Mouse (Mus musculus): ENCODE measurements at regions not wholly inside any gene's neighbourhood (a gene's known extent, or its start where the extent isn't known, plus 50 kb on each side); places are given as distances from the start of the nearest gene placed in this dataset.
"Not testable (repeated sequence)": the region's sequence is repeated elsewhere in the genome, so short reads cannot be mapped to it uniquely, and the experiment has no call there.

DNA sequence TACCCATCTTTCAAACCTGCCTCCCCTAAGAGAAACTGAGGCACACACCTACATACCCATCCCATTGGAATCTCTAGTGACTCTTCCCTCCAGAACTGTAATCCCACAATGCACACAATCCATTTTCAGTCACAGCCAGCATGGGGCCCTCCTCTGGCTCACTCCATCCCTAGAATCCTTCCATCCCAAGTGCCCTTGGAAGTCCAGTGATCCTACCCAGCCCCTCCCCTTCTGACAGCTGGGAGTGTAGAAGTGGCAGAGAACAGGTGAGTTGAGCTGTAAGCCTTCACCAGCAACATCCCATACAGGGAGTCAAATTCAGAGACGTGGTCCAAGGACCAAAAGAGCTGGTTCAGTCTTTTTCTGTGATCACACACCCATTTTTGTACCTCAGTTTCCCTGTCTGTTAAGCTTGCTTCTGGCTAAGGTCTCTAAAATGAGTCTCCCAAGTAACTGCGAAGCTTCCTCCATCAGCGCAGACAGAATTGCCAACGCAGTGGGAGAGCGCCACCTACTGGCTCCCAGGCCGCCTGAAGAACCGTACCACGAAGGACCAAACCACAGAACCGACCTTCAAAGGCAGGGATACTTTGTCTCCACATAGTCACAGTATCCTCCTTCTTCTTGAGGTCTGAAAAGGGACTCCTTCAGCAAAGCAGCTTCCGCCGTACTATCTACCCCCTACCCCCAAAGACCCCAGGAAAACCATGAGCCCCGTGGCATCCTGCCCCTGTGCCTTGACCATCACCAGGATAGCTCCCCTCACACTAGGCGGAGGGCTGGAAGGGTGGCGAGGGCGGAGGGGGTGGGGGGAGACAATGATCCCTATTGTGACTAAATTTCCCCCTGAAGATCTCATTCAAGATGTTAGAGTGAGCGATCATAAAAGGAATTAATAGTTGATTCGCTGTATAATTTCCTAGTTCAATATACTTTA lies 67.0 kb upstream of the Top1 start:
- DNase-seq = peak; percentile 81
- intact Hi-C loops (cut with DNase I; ENCODE audit: low total_unique reads) = loop anchor here (5.0 kb wide), 4 partner anchors 161 to 1526 kb away; no protein-coding TSS in a partner anchor

GRCm38 (mm10) chr2:160580250-160580649 lies 65.4 kb upstream of the Top1 start:
- intact Hi-C loops (cut with DNase I; ENCODE audit: low total_unique reads) = no loop called here

DNA sequence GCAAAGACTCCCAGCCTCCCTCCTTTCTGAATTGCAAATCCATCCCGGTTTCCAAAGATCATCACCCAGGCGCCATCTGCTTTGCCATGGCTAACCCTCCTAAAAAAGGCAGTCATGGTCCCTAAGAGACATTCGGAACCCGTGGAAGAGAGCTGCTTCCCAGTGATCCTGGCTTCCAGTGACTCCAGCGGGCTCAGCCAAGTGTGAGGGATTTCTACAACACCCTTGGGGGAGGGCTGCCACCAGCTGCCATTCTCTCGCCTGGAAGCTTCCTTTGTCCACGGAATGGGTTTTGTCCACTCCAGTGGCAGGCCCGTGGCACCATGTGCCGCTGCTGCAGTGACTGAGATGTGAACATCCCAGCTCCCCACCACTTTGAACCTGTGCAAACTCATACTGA lies 64.7 kb upstream of the Top1 start:
- intact Hi-C loops (cut with DNase I; ENCODE audit: low total_unique reads) = no loop called here
- DNase-seq = no peak

More at GRCm38 (mm10) chr2:160580250-160580649, 65.4 kb upstream of the Top1 start:
- DNase-seq = no peak

DNA sequence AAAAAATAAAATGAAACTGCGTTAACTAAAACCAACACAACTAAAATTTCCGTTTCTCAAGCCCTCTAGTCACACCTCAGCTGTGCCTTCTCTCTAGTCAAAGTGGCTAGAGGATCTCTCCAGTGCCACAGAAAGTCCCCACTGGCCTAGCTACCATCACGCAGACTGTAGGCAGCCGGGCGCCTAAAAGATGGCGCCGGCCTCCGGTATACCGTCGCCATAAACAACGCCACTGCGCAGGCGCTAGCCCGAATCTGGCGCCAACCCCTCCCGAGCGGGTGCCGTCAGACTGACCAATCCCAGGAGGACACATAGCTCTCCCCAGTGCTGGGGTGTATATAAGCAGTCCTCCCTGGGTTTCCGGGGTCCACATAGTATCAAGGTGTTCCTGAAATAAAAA lies 62.7 kb upstream of the Top1 start:
- intact Hi-C loops (cut with DNase I; ENCODE audit: low total_unique reads) = not testable (repeated sequence)

GRCm38 (mm10) chr2:160583506-160583905 lies 62.2 kb upstream of the Top1 start:
- intact Hi-C loops (cut with DNase I; ENCODE audit: low total_unique reads) = no loop called here
- DNase-seq = no peak

More for the DNA sequence above, 62.7 kb upstream of the Top1 start:
- not testable (repeated sequence) for DNase-seq

- intact Hi-C loops (cut with DNase I; ENCODE audit: low total_unique reads) = no loop called here
- DNase-seq = no peak
Measured at GRCm38 (mm10) chr2:160584568-160584967, 61.1 kb upstream of the Top1 start.

DNA sequence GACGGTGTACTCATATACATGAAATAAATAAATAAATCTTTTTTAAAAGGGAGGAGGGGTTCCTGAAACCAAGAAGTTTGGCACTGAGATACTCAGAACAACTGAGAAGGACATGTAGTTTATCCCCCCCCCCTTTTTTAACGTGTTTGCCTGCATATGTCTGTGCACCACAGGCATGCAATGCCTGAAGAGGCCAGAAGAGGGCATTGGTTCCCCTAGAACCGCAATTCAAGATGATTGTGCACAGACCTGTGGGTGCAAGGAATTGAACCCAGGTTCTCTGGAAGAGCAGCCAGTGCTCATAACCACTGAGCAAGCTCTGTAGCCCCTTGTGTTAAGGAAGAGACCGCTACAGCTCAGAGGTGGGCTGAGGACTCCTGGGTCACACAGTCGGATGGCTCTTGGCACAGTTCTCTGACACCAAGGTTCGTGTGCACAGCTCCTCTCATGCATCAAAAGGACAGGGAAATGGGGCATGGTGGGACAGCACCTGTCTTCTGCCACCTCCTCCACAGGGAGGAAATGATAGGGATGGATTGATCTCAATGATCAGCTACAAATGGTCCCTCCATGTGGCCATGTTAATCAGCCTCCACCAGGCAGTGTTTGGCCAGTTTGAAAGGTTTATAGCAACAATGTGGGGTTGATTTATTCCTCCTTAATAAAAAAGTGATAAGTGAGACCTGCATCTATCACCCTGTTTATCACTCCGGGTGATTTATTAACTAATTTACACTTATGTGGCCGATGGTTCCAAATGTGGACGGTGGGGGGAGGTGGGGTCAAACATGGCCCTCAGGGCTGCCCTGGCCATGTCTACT lies 58.5 kb upstream of the Top1 start:
- no peak for DNase-seq

GRCm38 (mm10) chr2:160588401-160588800 lies 57.3 kb upstream of the Top1 start:
- DNase-seq = no peak
- intact Hi-C loops (cut with DNase I; ENCODE audit: low total_unique reads) = no loop called here

More for the DNA sequence above, 58.5 kb upstream of the Top1 start:
- intact Hi-C loops (cut with DNase I; ENCODE audit: low total_unique reads) = no loop called here

DNA sequence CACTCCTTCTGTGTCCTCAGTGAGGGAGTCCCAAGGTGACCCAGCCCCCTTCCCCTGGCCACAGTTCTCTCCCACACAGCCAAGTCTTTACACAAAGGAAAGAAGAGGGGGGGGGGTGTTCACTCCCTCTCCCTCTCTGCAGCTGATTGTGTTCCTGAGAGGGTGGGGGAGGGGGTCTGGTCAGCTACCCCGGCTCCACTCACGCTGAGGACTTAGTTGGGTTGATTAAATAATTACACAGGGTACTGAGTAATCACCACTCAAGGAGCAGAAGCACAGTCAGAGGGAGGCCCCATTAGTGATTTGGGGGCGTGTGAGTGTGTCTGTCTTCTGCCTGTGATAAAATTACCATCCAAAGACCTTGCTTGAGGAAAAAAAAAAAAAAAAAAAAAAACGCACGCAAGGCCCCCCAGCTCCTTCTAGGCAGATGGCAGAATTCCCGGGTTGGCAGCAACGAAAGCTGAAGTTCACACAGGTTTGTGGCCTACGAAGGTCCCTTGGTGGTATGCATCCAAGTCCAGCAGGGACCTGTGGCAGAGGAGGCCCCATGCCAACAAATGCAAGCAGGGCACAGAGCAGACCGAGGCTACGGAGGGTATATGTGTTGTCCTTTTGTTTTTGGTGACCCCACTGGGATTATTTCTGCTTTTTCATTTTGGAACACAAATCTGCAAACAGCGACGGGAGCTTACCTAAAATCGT lies 55.3 kb upstream of the Top1 start:
- intact Hi-C loops (cut with DNase I; ENCODE audit: low total_unique reads) = loop anchor here (5.0 kb wide), 1 partner anchor 1533 kb away; no protein-coding TSS in a partner anchor
- DNase-seq = no peak

DNA sequence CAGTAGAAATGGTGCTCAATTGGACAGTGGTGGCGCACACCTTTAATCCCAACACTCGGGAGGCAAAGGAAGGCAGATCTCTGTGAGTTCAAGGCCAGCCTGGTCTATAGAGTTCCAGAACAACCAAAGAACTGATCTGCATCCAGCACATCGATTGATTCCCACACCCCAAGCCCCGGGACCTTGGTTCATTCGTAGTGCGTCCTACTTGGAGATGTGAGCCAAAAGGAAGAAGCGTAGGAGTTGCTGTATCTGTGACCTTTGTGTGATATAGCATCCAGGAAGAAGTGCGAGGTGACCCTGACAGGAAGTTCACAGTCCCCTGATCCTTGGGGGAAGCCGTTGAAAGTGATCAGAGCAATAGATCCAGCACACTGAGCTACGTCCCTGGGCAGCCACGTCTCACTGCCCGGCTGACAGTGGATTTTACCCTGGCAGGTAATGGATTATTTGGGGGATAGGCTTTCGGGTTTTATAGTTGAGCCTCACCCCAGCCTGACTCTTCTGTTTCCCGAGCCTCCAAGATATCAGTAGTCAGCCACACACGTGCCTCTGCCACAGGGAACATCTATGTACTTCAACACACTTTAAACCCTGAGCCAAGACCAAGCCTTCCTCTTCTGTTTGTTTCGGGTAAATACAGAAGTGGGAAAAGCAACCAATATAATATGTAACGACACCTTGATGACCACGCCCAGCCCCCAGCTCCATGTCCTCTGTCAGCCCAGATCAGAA lies 54.1 kb upstream of the Top1 start:
- intact Hi-C loops (cut with DNase I; ENCODE audit: low total_unique reads) = loop anchor here (5.0 kb wide), 1 partner anchor 1534 kb away; no protein-coding TSS in a partner anchor
- DNase-seq = no peak

- peak; percentile 69 for DNase-seq
- intact Hi-C loops (cut with DNase I; ENCODE audit: low total_unique reads) = loop anchor here (5.0 kb wide), 1 partner anchor 1536 kb away; no protein-coding TSS in a partner anchor
Measured at GRCm38 (mm10) chr2:160593035-160593434, 52.7 kb upstream of the Top1 start.

All from gastrocnemius, postnatal 14 days (tissue).